Mouse (Mus musculus) spleen, adult 2 months (tissue): ENCODE data around the gene Col4a3. TPM values are rescaled to one million over a fixed set of nuclear protein-coding genes. Genes with fewer than 3 reads are reported as not detected.

ENCODE experiments used
- DNase-seq, 2 experiments: peaks; one replicate each; pipeline versions ENCODE4 v3.0.0 to v3.0.0-alpha.2; 2012 to 2021; ENCODE audit warnings: low spot score in 2 of 2, low read depth in 1 of 2
- H3K27ac ChIP-seq: fragments of 200-500 bp; 2 replicates; pipeline ENCODE4 v1.5.1; 2012; ENCODE audit warnings: low read length, inconsistent platforms; ENCODE audit not compliant: insufficient read depth
- H3K27me3 ChIP-seq: fragments of 200-500 bp; 2 replicates; pipeline ENCODE4 v1.6.1; 2012; ENCODE audit warnings: mild to moderate bottlenecking, moderate library complexity, low read length, inconsistent platforms; ENCODE audit not compliant: control insufficient read depth, insufficient read depth
- H3K36me3 ChIP-seq: fragments of 200-500 bp; 2 replicates; pipeline ENCODE4 v1.6.1; 2012; ENCODE audit warnings: mild to moderate bottlenecking, low read length, inconsistent platforms; ENCODE audit not compliant: control insufficient read depth, insufficient read depth
- H3K4me1 ChIP-seq: fragments of 200-500 bp; 2 replicates; pipeline ENCODE4 v1.6.1; 2011; ENCODE audit warnings: inconsistent platforms; ENCODE audit not compliant: control insufficient read depth, insufficient read depth, insufficient read length
- H3K4me3 ChIP-seq: fragments of 200-500 bp; 2 replicates; pipeline ENCODE4 v1.5.1; 2011; ENCODE audit warnings: mild to moderate bottlenecking, inconsistent platforms; ENCODE audit not compliant: insufficient read depth, insufficient read length; ENCODE audit errors: extremely low read depth
- CTCF ChIP-seq: fragments of 200-500 bp; IDR thresholded peaks from 2 replicates; pipeline ENCODE4 v1.5.1; 2011; ENCODE audit warnings: mild to moderate bottlenecking, inconsistent platforms; ENCODE audit not compliant: insufficient read depth, insufficient read length, insufficient replicate concordance; ENCODE audit errors: extremely low read depth
- POLR2A ChIP-seq: fragments of 200-500 bp; IDR thresholded peaks from 2 replicates; pipeline ENCODE4 v1.6.1; 2011; ENCODE audit warnings: low read depth, low read length, inconsistent platforms
- WGBS: fragments of 180-500 bp; shearing (Covaris S2); methylation state at CpG from one replicate; pipeline ENCODE4 v1.1.7; 2018; 5-methylcytosine and 5-hydroxymethylcytosine counted together
- polyA plus RNA-seq: library from polyadenylated mRNA; depleted of rRNA; stranded (reverse); fragments of >200 nt; gene quantifications from 2 replicates; pipeline ENCODE4 v1.2.3, GENCODE M21; 2012

Col4a3 gene
- polyA plus RNA-seq, 1 experiment, result 0.04 TPM

- DNase-seq, result no peak
- no peak overlapping the region for H3K4me3 ChIP-seq
- H3K27me3 ChIP-seq, result no peaks in the 10 kb centered on the region
- H3K4me1 ChIP-seq, result no peaks in the 10 kb centered on the region
- WGBS, result 74% methylated on average over 6 of the region's 6 CpGs
- no peak overlapping the region for H3K27ac ChIP-seq
- no peaks in the 10 kb centered on the region for H3K36me3 ChIP-seq
- TF ChIP-seq CTCF, result no peak
- no peak for TF ChIP-seq POLR2A
These were observed 38.2 kb downstream of the Col4a3 start for GRCm38 (mm10) chr1:82624934-82625333.

GRCm38 (mm10) chr1:82625474-82625873 lies 38.8 kb downstream of the Col4a3 start:
- Histone ChIP-seq H3K4me1 (no peaks in the 10 kb centered on the region), H3K27ac (no peak overlapping the region), H3K4me3 (no peak overlapping the region), H3K36me3 (no peaks in the 10 kb centered on the region), H3K27me3 (no peaks in the 10 kb centered on the region)
- 58% methylated on average over 2 of the region's 2 CpGs for WGBS
- TF ChIP-seq POLR2A, result no peak
- TF ChIP-seq CTCF, result no peak
- DNase-seq, result no peak

DNA sequence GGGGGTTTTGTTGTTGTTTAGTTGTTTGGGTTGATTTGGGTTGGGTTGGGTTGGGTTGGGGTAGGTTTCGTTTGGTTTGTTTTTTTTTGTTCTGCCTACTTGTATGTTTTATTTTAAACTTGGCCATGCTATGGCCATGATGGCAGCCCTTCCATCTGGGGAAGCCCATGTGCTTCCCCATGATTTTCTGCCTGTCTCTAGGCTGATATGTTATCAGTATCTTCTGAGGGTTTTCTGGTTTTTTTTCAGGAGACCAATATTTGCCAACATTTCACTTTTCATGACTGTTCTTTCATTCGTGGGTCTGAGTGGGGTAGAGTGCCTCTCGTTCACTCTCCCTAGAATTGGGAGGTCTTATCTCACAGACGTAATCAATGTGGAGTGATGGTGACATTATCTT lies 40.9 kb downstream of the Col4a3 start:
- DNase-seq, result no peak
- no peak overlapping the region for H3K4me3 ChIP-seq
- H3K27me3 ChIP-seq, result no peaks in the 10 kb centered on the region
- WGBS, result 67% methylated on average over 4 of the region's 4 CpGs
- TF ChIP-seq CTCF (no peak), POLR2A (no peak)
- H3K27ac ChIP-seq, result no peak overlapping the region
- no peaks in the 10 kb centered on the region for H3K36me3 ChIP-seq
- H3K4me1 ChIP-seq, result no peaks in the 10 kb centered on the region

GRCm38 (mm10) chr1:82629495-82629894 lies 42.8 kb downstream of the Col4a3 start:
- TF ChIP-seq CTCF (no peak), POLR2A (no peak)
- WGBS, result 87% methylated on average over 5 of the region's 5 CpGs
- no peak overlapping the region for H3K4me3 ChIP-seq
- no peaks in the 10 kb centered on the region for H3K36me3 ChIP-seq
- H3K27me3 ChIP-seq, result no peaks in the 10 kb centered on the region
- no peaks in the 10 kb centered on the region for H3K4me1 ChIP-seq
- no peak for DNase-seq
- no peak overlapping the region for H3K27ac ChIP-seq

GRCm38 (mm10) chr1:82631169-82631792 lies 44.6 kb downstream of the Col4a3 start:
- 77% methylated on average over 6 of the region's 6 CpGs for WGBS
- TF ChIP-seq CTCF (no peak), POLR2A (no peak)
- Histone ChIP-seq H3K36me3 (no peaks in the 10 kb centered on the region), H3K27me3 (no peaks in the 10 kb centered on the region), H3K4me3 (no peak overlapping the region), H3K27ac (no peak overlapping the region), H3K4me1 (no peaks in the 10 kb centered on the region)
- DNase-seq, result no peak

DNA sequence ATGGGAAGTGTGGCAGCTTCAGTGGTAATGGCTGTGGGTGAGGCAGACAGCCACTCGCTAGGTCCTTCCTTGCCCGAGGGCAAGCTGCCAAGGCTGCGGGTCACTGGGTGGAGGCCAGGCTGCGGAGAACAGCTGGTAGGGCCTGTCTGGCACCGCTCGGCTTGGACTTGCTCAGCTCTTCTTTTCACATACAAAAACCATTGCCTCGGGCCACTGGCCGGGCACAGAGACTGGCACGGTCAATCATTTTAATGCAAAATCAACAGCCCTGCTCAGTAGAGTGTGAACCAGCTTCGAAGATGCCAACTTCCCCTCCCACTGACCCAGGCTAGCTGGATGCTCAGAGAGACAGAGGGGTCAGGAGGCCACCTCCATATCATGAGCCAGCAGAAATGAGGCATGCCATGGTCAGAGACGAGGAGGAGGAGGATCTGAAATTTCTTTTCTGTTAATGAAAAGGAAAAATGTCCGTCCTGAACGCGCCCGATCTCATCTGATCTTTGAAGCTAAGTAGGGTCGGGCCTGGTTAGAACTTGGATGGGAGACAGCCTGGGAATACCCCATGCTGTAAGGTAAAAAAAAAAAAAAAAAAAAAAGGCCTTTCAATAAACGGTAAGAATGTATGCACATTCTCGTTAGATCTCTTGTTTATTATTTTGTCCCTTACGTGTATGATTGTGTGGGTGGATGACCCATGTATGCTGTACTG lies 48.0 kb downstream of the Col4a3 start:
- Histone ChIP-seq H3K36me3 (no peaks in the 10 kb centered on the region), H3K4me3 (no peak overlapping the region), H3K27me3 (no peaks in the 10 kb centered on the region), H3K4me1 (no peaks in the 10 kb centered on the region), H3K27ac (no peak overlapping the region)
- 84% methylated on average over 19 of the region's 19 CpGs for WGBS
- no peak for DNase-seq
- no peak for TF ChIP-seq CTCF
- no peak for TF ChIP-seq POLR2A

DNA sequence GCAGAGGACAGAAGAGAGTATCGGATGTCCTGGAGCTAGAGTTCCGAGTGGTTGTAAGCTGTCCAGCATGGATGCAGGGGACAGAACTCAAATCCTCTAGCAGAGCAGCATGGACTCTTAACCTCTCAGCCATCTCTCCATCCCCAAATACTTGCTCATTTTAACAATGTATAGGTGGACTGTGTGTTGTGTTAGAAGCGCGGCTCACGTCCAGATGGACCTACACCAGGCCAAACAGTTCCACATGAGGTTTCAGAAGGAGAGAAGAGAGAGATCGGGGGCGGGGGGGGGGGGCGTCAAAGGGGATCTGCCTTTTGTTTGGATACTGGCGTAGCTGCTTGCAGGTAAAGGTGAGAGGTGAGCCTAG lies 48.5 kb downstream of the Col4a3 start:
- Histone ChIP-seq H3K27ac (no peak overlapping the region), H3K27me3 (no peaks in the 10 kb centered on the region), H3K4me1 (no peaks in the 10 kb centered on the region), H3K4me3 (no peak overlapping the region), H3K36me3 (no peaks in the 10 kb centered on the region)
- no peak for TF ChIP-seq POLR2A
- no peak for TF ChIP-seq CTCF
- DNase-seq, result no peak
- 91% methylated on average over 9 of the region's 9 CpGs for WGBS

- Histone ChIP-seq H3K27ac (no peak overlapping the region), H3K4me1 (no peaks in the 10 kb centered on the region), H3K36me3 (no peaks in the 10 kb centered on the region), H3K27me3 (no peaks in the 10 kb centered on the region), H3K4me3 (no peak overlapping the region)
- 69% methylated on average over 4 of the region's 4 CpGs for WGBS
- DNase-seq, result no peak
- TF ChIP-seq POLR2A (no peak), CTCF (no peak)
These were observed 49.6 kb downstream of the Col4a3 start for GRCm38 (mm10) chr1:82636321-82636720.
